Mouse (Mus musculus) forebrain, embryonic 15.5 days (tissue): ENCODE data around the gene Olfr750. TPM values are rescaled to one million over a fixed set of nuclear protein-coding genes. Genes with fewer than 3 reads are reported as not detected.
"Not testable (repeated sequence)": the region's sequence is repeated elsewhere in the genome, so short reads cannot be mapped to it uniquely, and the experiment has no call there.

Experiments used
- ATAC-seq: fragments of 200-750 bp; cut with Nextera tagmentation; replicated peaks from 2 replicates; pipeline ENCODE4 v1.8.0; 2017; ENCODE audit warnings: mild to moderate bottlenecking, moderate TSS enrichment, moderate library complexity
- H3K27ac ChIP-seq: fragments of 300-500 bp; sonication (generic); replicated peaks from 2 replicates; pipeline ENCODE4 v1.5.1; 2015; ENCODE audit warnings: mild to moderate bottlenecking, inconsistent platforms
- H3K27me3 ChIP-seq: fragments of 300-500 bp; sonication (generic); 2 replicates; pipeline ENCODE4 v1.6.1; 2015; ENCODE audit warnings: inconsistent platforms
- H3K36me3 ChIP-seq: fragments of 300-500 bp; sonication (generic); 2 replicates; pipeline ENCODE4 v1.6.1; 2015; ENCODE audit warnings: mild to moderate bottlenecking, inconsistent platforms
- H3K4me1 ChIP-seq: fragments of 300-500 bp; sonication (generic); 2 replicates; pipeline ENCODE4 v1.6.1; 2015; ENCODE audit warnings: inconsistent platforms
- H3K4me2 ChIP-seq: fragments of 300-500 bp; sonication (generic); replicated peaks from 2 replicates; pipeline ENCODE4 v1.6.1; 2015; ENCODE audit warnings: mild to moderate bottlenecking, inconsistent platforms
- H3K4me3 ChIP-seq: fragments of 300-500 bp; sonication (generic); 2 replicates; pipeline ENCODE4 v1.5.1; 2015; ENCODE audit warnings: mild to moderate bottlenecking, inconsistent platforms
- H3K9ac ChIP-seq: fragments of 300-500 bp; sonication (generic); replicated peaks from 2 replicates; pipeline ENCODE4 v1.6.1; 2015; ENCODE audit warnings: mild to moderate bottlenecking, inconsistent platforms
- H3K9me3 ChIP-seq: fragments of 300-500 bp; sonication (generic); 2 replicates; pipeline ENCODE4 v1.6.1; 2016; ENCODE audit warnings: inconsistent platforms
- WGBS: fragments of 180-500 bp; shearing (Covaris S2); methylation state at CpG from one replicate; pipeline ENCODE4 v1.1.7; 2015; ENCODE audit warnings: mixed read lengths; 5-methylcytosine and 5-hydroxymethylcytosine counted together
- polyA plus RNA-seq: library from polyadenylated mRNA; unstranded; fragments of >200 nt; fragmentation: Nextera tagmentation; extraction: Ambion mirVana; gene quantifications from 2 replicates; pipeline ENCODE4 v1.2.1, GENCODE M21; 2015

Olfr750 gene
- polyA plus RNA-seq, result not detected in 2 replicates

GRCm38 (mm10) chr14:51074335-51074734, at the start of gene Olfr750:
Olfr750 (minus strand) TSS chr14:51074435.
- ATAC-seq, result no peak
- no peaks in the 10 kb centered on the region for H3K27me3 ChIP-seq

GRCm38 (mm10) chr14:51113916-51114560, 39.8 kb upstream of the Olfr750 start, which contains the start of gene Eddm3b:
Eddm3b (plus strand) TSS chr14:51114426.
- Histone ChIP-seq H3K4me2 (no peak within 1 kb of the TSS), H3K4me3 (no peak within 1 kb of the TSS), H3K9ac (no peak within 1 kb of the TSS), H3K36me3 (no peaks in the 10 kb centered on the region), H3K4me1 (no peaks in the 10 kb centered on the region), H3K27me3 (no peaks in the 10 kb centered on the region), H3K27ac (no peak within 1 kb of the TSS), H3K9me3 (no peaks in the 10 kb centered on the region)
- WGBS, result 48% methylated on average over 12 of the region's 12 CpGs
- no peak for ATAC-seq

More at GRCm38 (mm10) chr14:51074335-51074734, at the start of gene Olfr750:
- 89% methylated on average over 3 of the region's 3 CpGs for WGBS
- Histone ChIP-seq H3K27ac (no peak within 1 kb of the TSS), H3K9me3 (no peaks in the 10 kb centered on the region), H3K4me1 (no peaks in the 10 kb centered on the region), H3K4me2 (no peak within 1 kb of the TSS), H3K4me3 (no peak within 1 kb of the TSS), H3K9ac (no peak within 1 kb of the TSS), H3K36me3 (no peaks in the 10 kb centered on the region)

GRCm38 (mm10) chr14:51113476-51113875, 39.2 kb upstream of the Olfr750 start:
- no peak for ATAC-seq
- Histone ChIP-seq H3K4me2 (no peak overlapping the region), H3K4me1 (no peaks in the 10 kb centered on the region)

GRCm38 (mm10) chr14:51111966-51112365, 37.7 kb upstream of the Olfr750 start:
- no peak for ATAC-seq
- H3K4me3 ChIP-seq, result no peak overlapping the region
- no peaks in the 10 kb centered on the region for H3K36me3 ChIP-seq
- H3K4me1 ChIP-seq, result no peaks in the 10 kb centered on the region
- WGBS, result 86% methylated on average over 3 of the region's 3 CpGs
- no peak overlapping the region for H3K9ac ChIP-seq
- H3K27me3 ChIP-seq, result no peaks in the 10 kb centered on the region
- no peak overlapping the region for H3K4me2 ChIP-seq
- no peak overlapping the region for H3K27ac ChIP-seq
- H3K9me3 ChIP-seq, result no peaks in the 10 kb centered on the region

More at GRCm38 (mm10) chr14:51113476-51113875, 39.2 kb upstream of the Olfr750 start:
- Histone ChIP-seq H3K4me3 (no peak overlapping the region), H3K27me3 (no peaks in the 10 kb centered on the region), H3K9me3 (no peaks in the 10 kb centered on the region), H3K9ac (no peak overlapping the region), H3K27ac (no peak overlapping the region), H3K36me3 (no peaks in the 10 kb centered on the region)
- 34% methylated on average over 9 of the region's 9 CpGs for WGBS

GRCm38 (mm10) chr14:51106449-51106967, 32.3 kb upstream of the Olfr750 start:
- Histone ChIP-seq H3K4me2 (no peak overlapping the region), H3K9me3 (no peaks in the 10 kb centered on the region), H3K4me1 (no peaks in the 10 kb centered on the region), H3K27me3 (no peaks in the 10 kb centered on the region), H3K36me3 (no peaks in the 10 kb centered on the region), H3K27ac (no peak overlapping the region), H3K4me3 (no peak overlapping the region), H3K9ac (no peak overlapping the region)
- no peak for ATAC-seq

GRCm38 (mm10) chr14:51104366-51104765, 30.1 kb upstream of the Olfr750 start:
- Histone ChIP-seq H3K4me1 (no peaks in the 10 kb centered on the region), H3K4me3 (no peak overlapping the region), H3K27me3 (no peaks in the 10 kb centered on the region), H3K9me3 (no peaks in the 10 kb centered on the region), H3K27ac (no peak overlapping the region), H3K9ac (no peak overlapping the region), H3K4me2 (no peak overlapping the region), H3K36me3 (no peaks in the 10 kb centered on the region)
- WGBS, result 88% methylated on average over 2 of the region's 2 CpGs
- no peak for ATAC-seq

- Histone ChIP-seq H3K27ac (no peak overlapping the region), H3K4me1 (no peaks in the 10 kb centered on the region), H3K9me3 (no peaks in the 10 kb centered on the region), H3K36me3 (no peaks in the 10 kb centered on the region), H3K9ac (no peak overlapping the region), H3K4me3 (no peak overlapping the region), H3K27me3 (no peaks in the 10 kb centered on the region), H3K4me2 (no peak overlapping the region)
- peak; percentile 60 for ATAC-seq
- WGBS, result 41% methylated on average over 3 of the region's 3 CpGs
Measured at GRCm38 (mm10) chr14:51103217-51103616, 29.0 kb upstream of the Olfr750 start.

- Histone ChIP-seq H3K27me3 (no peaks in the 10 kb centered on the region), H3K36me3 (no peaks in the 10 kb centered on the region), H3K27ac (no peak overlapping the region), H3K9ac (no peak overlapping the region), H3K4me2 (no peak overlapping the region), H3K4me3 (no peak overlapping the region), H3K9me3 (no peaks in the 10 kb centered on the region), H3K4me1 (no peaks in the 10 kb centered on the region)
- no peak for ATAC-seq
- WGBS, result 76% methylated on average over 9 of the region's 9 CpGs
Measured at GRCm38 (mm10) chr14:51101284-51101683, 27.0 kb upstream of the Olfr750 start.

- H3K36me3 ChIP-seq, result no peaks in the 10 kb centered on the region
- H3K9ac ChIP-seq, result no peak overlapping the region
- H3K27me3 ChIP-seq, result no peaks in the 10 kb centered on the region
- no peaks in the 10 kb centered on the region for H3K9me3 ChIP-seq
- H3K27ac ChIP-seq, result no peak overlapping the region
- no peak for ATAC-seq
- no peak overlapping the region for H3K4me2 ChIP-seq
- no peak overlapping the region for H3K4me3 ChIP-seq
- 95% methylated on average over 11 of the region's 11 CpGs for WGBS
- H3K4me1 ChIP-seq, result no peaks in the 10 kb centered on the region
Measured at GRCm38 (mm10) chr14:51098921-51099320, 24.7 kb upstream of the Olfr750 start.

GRCm38 (mm10) chr14:51098300-51098699, 24.1 kb upstream of the Olfr750 start:
- not testable (repeated sequence) for H3K4me2 ChIP-seq, H3K4me1 ChIP-seq, H3K27ac ChIP-seq, H3K9me3 ChIP-seq, H3K36me3 ChIP-seq, H3K4me3 ChIP-seq, H3K9ac ChIP-seq, H3K27me3 ChIP-seq
- WGBS, result 24% methylated on average over 1 of the region's 1 CpGs
- peak; percentile 55 for ATAC-seq

- H3K27ac ChIP-seq, result no peak overlapping the region
- H3K27me3 ChIP-seq, result no peaks in the 10 kb centered on the region
- WGBS, result 72% methylated on average over 9 of the region's 9 CpGs
- H3K9me3 ChIP-seq, result no peaks in the 10 kb centered on the region
- ATAC-seq, result no peak
- no peaks in the 10 kb centered on the region for H3K36me3 ChIP-seq
- H3K4me1 ChIP-seq, result peaks cover 8% of the 10 kb centered on the region; the same call in 1 of the 2 replicates
- no peak overlapping the region for H3K9ac ChIP-seq
- H3K4me2 ChIP-seq, result no peak overlapping the region
- H3K4me3 ChIP-seq, result no peak overlapping the region
Measured at GRCm38 (mm10) chr14:51095736-51096524, 21.7 kb upstream of the Olfr750 start.

GRCm38 (mm10) chr14:51094921-51095320, 20.7 kb upstream of the Olfr750 start:
- Histone ChIP-seq H3K9ac (no peak overlapping the region), H3K27me3 (no peaks in the 10 kb centered on the region), H3K4me3 (no peak overlapping the region), H3K27ac (no peak overlapping the region), H3K4me1 (peaks cover 9% of the 10 kb centered on the region; the same call in 1 of the 2 replicates), H3K36me3 (no peaks in the 10 kb centered on the region), H3K4me2 (no peak overlapping the region), H3K9me3 (no peaks in the 10 kb centered on the region)
- 73% methylated on average over 9 of the region's 9 CpGs for WGBS
- no peak for ATAC-seq
